Mouse (Mus musculus) embryonic facial prominence, embryonic 11.5 days (tissue): Measurements from ENCODE around the gene Xpnpep3. TPM values are rescaled to one million over a fixed set of nuclear protein-coding genes. Genes with fewer than 3 reads are reported as not detected.

Experiments used
- ATAC-seq: fragments of 200-750 bp; cut with Nextera tagmentation; replicated peaks from 2 replicates; pipeline ENCODE4 v1.8.0; 2017; ENCODE audit warnings: low read depth; ENCODE audit not compliant: insufficient number of reproducible peaks, low FRiP score, low TSS enrichment
- DNase-seq: peaks from one replicate; pipeline ENCODE4 v3.0.0-alpha.2; 2015; ENCODE audit warnings: low spot score
- H3K27ac ChIP-seq: fragments of 300-500 bp; sonication (generic); replicated peaks from 2 replicates; pipeline ENCODE4 v1.5.1; 2014; ENCODE audit warnings: mild to moderate bottlenecking, low read depth, low read length, control low read depth
- H3K27me3 ChIP-seq: fragments of 300-500 bp; sonication (generic); 2 replicates; pipeline ENCODE4 v1.6.1; 2014; ENCODE audit warnings: mild to moderate bottlenecking, low read length, moderate library complexity, mixed read lengths; ENCODE audit not compliant: control insufficient read depth, insufficient read depth
- H3K36me3 ChIP-seq: fragments of 300-500 bp; sonication (generic); replicated peaks from 2 replicates; pipeline ENCODE4 v1.6.1; 2014; ENCODE audit warnings: low read depth, mild to moderate bottlenecking, low read length, moderate library complexity, mixed read lengths; ENCODE audit not compliant: control insufficient read depth, insufficient read depth
- H3K4me1 ChIP-seq: fragments of 300-500 bp; sonication (generic); 2 replicates; pipeline ENCODE4 v1.6.1; 2014; ENCODE audit warnings: low read length, mixed read lengths; ENCODE audit not compliant: control insufficient read depth, insufficient read depth
- H3K4me2 ChIP-seq: fragments of 300-500 bp; sonication (generic); 2 replicates; pipeline ENCODE4 v1.6.1; 2014; ENCODE audit warnings: low read depth, mild to moderate bottlenecking, control low read depth, low read length, moderate library complexity
- H3K4me3 ChIP-seq: fragments of 300-500 bp; sonication (generic); 2 replicates; pipeline ENCODE4 v1.5.1; 2014; ENCODE audit warnings: low read depth, low read length, control low read depth
- H3K9ac ChIP-seq: fragments of 300-500 bp; sonication (generic); replicated peaks from 2 replicates; pipeline ENCODE4 v1.6.1; 2014; ENCODE audit warnings: mild to moderate bottlenecking, control low read depth, low read length
- H3K9me3 ChIP-seq: fragments of 300-500 bp; sonication (generic); replicated peaks from 2 replicates; pipeline ENCODE4 v1.6.1; 2016; ENCODE audit warnings: mild to moderate bottlenecking, low read length, inconsistent platforms, mixed read lengths; ENCODE audit not compliant: control insufficient read depth
- WGBS: fragments of 180-500 bp; shearing (Covaris S2); extraction: QIAGEN DNeasy Blood & Tissue Kit; methylation state at CpG from one replicate; pipeline ENCODE4 v1.1.7; 2014; 5-methylcytosine and 5-hydroxymethylcytosine counted together
- polyA plus RNA-seq: library from polyadenylated mRNA; unstranded; fragments of >200 nt; fragmentation: Nextera tagmentation; extraction: Ambion mirVana; gene quantifications from 2 replicates; pipeline ENCODE4 v1.2.1, GENCODE M21; 2014

The Xpnpep3 gene
- polyA plus RNA-seq, 1 experiment from 2014 or later = 5.7 TPM

- peaks cover 7% of the 10 kb centered on the region for H3K36me3 ChIP-seq
- H3K4me3 ChIP-seq = no peak overlapping the region
- no peaks in the 10 kb centered on the region for H3K27me3 ChIP-seq
- H3K4me1 ChIP-seq = no peaks in the 10 kb centered on the region
- H3K9ac ChIP-seq = no peak overlapping the region
- no peaks in the 10 kb centered on the region for H3K9me3 ChIP-seq
- WGBS = 90% methylated on average over 11 of the region's 11 CpGs
- no peak overlapping the region for H3K27ac ChIP-seq
- DNase-seq (no peak), ATAC-seq (no peak)
- H3K4me2 ChIP-seq = no peak overlapping the region
Measured at GRCm38 (mm10) chr15:81374621-81375020, 25.3 kb upstream of the Xpnpep3 start.

- ATAC-seq (no peak), DNase-seq (no peak)
- no peaks in the 10 kb centered on the region for H3K27me3 ChIP-seq
- H3K4me2 ChIP-seq = no peak overlapping the region
- no peaks in the 10 kb centered on the region for H3K4me1 ChIP-seq
- WGBS = 87% methylated on average over 2 of the region's 2 CpGs
- H3K9me3 ChIP-seq = no peaks in the 10 kb centered on the region
- H3K4me3 ChIP-seq = no peak overlapping the region
- H3K9ac ChIP-seq = no peak overlapping the region
- H3K36me3 ChIP-seq = peaks cover 7% of the 10 kb centered on the region
- H3K27ac ChIP-seq = no peak overlapping the region
Measured at GRCm38 (mm10) chr15:81378845-81379244, 21.1 kb upstream of the Xpnpep3 start.

GRCm38 (mm10) chr15:81386327-81386726 is 13.6 kb upstream of the Xpnpep3 start:
- no peaks in the 10 kb centered on the region for H3K27me3 ChIP-seq
- H3K4me3 ChIP-seq = no peak overlapping the region
- peaks cover 16% of the 10 kb centered on the region for H3K36me3 ChIP-seq
- H3K4me2 ChIP-seq = no peak overlapping the region
- ATAC-seq = no peak
- no peaks in the 10 kb centered on the region for H3K4me1 ChIP-seq
- 92% methylated on average over 5 of the region's 5 CpGs for WGBS
- H3K9ac ChIP-seq = no peak overlapping the region
- DNase-seq = peak; percentile 7
- H3K27ac ChIP-seq = no peak overlapping the region
- no peaks in the 10 kb centered on the region for H3K9me3 ChIP-seq

GRCm38 (mm10) chr15:81392997-81393396 is 6.9 kb upstream of the Xpnpep3 start:
- Histone ChIP-seq H3K4me1 (no peaks in the 10 kb centered on the region), H3K27me3 (no peaks in the 10 kb centered on the region), H3K9me3 (no peaks in the 10 kb centered on the region), H3K9ac (no peak overlapping the region), H3K36me3 (peaks cover 6% of the 10 kb centered on the region), H3K4me3 (no peak overlapping the region), H3K4me2 (no peak overlapping the region), H3K27ac (no peak overlapping the region)
- ATAC-seq (no peak), DNase-seq (no peak)

- H3K27me3 ChIP-seq = no peaks in the 10 kb centered on the region
- no peaks in the 10 kb centered on the region for H3K9me3 ChIP-seq
- H3K4me3 ChIP-seq = no peak overlapping the region
- DNase-seq (no peak), ATAC-seq (no peak)
- no peak overlapping the region for H3K27ac ChIP-seq
- no peak overlapping the region for H3K4me2 ChIP-seq
- H3K9ac ChIP-seq = no peak overlapping the region
- H3K4me1 ChIP-seq = no peaks in the 10 kb centered on the region
- peaks cover 5% of the 10 kb centered on the region for H3K36me3 ChIP-seq
- 90% methylated on average over 8 of the region's 8 CpGs for WGBS
Measured at GRCm38 (mm10) chr15:81394211-81394915, 5.6 kb upstream of the Xpnpep3 start.

- Histone ChIP-seq H3K36me3 (no peaks in the 10 kb centered on the region), H3K4me1 (no peaks in the 10 kb centered on the region), H3K4me2 (peak overlapping the region; percentile 49), H3K4me3 (peak overlapping the region; percentile 70), H3K9ac (no peak overlapping the region), H3K27ac (no peak overlapping the region), H3K27me3 (no peaks in the 10 kb centered on the region), H3K9me3 (no peaks in the 10 kb centered on the region)
- no peak for ATAC-seq
- no peak for DNase-seq
Measured at GRCm38 (mm10) chr15:81398189-81398588, 1.7 kb upstream of the Xpnpep3 start.

GRCm38 (mm10) chr15:81399297-81399637 is 671 bp upstream of the Xpnpep3 start:
- DNase-seq (no peak), ATAC-seq (no peak; the same call in 1 of the 2 replicates)
- WGBS = 0% methylated on average over 21 of the region's 21 CpGs

GRCm38 (mm10) chr15:81405008-81405407 is 5.1 kb downstream of the Xpnpep3 start:
- Histone ChIP-seq H3K27me3 (no peaks in the 10 kb centered on the region), H3K4me1 (no peaks in the 10 kb centered on the region), H3K4me3 (no peak overlapping the region), H3K9ac (no peak overlapping the region), H3K27ac (no peak overlapping the region), H3K4me2 (no peak overlapping the region), H3K9me3 (no peaks in the 10 kb centered on the region), H3K36me3 (no peaks in the 10 kb centered on the region)
- DNase-seq (no peak), ATAC-seq (no peak)
- WGBS = 91% methylated on average over 3 of the region's 3 CpGs

More at GRCm38 (mm10) chr15:81399297-81399637, 671 bp upstream of the Xpnpep3 start:
- Histone ChIP-seq H3K9me3 (no peaks in the 10 kb centered on the region), H3K27me3 (no peaks in the 10 kb centered on the region), H3K4me1 (no peaks in the 10 kb centered on the region), H3K36me3 (no peaks in the 10 kb centered on the region), H3K27ac (peak overlapping the region; percentile 47), H3K4me3 (peak overlapping the region; percentile 70), H3K9ac (peak overlapping the region; percentile 75), H3K4me2 (peak overlapping the region; percentile 49)
